Mouse (Mus musculus): ENCODE measurements around the gene Banp.
A peak's percentile ranks its signal among the peaks of the same experiment; 100 is the strongest.

Gene Banp

GRCm38 (mm10) chr8:122018046-122018831 is 68.7 kb downstream of the Banp start:
- no peak for DNase-seq (ENCODE audit: low spot score in 2 of 2)

- DNase-seq (ENCODE audit: low spot score in 2 of 2) = no peak
Measured at GRCm38 (mm10) chr8:122019162-122019561, 69.6 kb downstream of the Banp start.

GRCm38 (mm10) chr8:122020050-122020771 is 70.7 kb downstream of the Banp start:
- DNase-seq (ENCODE audit: low spot score in 2 of 2) = no peak

- no peak for DNase-seq (ENCODE audit: low spot score in 2 of 2)
Measured at GRCm38 (mm10) chr8:122021725-122022124, 72.2 kb downstream of the Banp start.

- DNase-seq (ENCODE audit: low spot score in 2 of 2) = no peak
Measured at GRCm38 (mm10) chr8:122022274-122022673, 72.7 kb downstream of the Banp start.

- no peak for DNase-seq (ENCODE audit: low spot score in 2 of 2)
Measured at GRCm38 (mm10) chr8:122022705-122023104, 73.2 kb downstream of the Banp start.

DNA sequence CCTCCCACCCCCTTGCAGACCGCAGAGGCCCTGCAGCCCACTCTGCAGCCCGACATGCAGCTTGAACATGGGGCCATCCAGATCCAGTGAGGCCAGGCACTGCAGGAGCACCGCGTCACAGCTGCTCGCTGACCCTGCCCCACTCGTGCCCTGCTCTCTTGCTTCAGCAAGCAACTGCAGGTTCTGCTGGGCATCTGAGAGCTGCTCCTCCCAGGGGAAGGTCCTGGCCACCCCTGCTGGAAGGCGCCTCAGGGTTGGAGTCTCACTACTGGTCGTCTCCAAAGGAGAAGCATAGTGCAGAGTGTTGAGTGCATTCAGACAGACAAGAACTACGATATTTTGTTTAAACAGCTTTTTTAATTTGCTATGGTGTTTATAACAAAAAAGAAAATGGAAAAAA is 76.0 kb downstream of the Banp start:
- no peak for DNase-seq (ENCODE audit: low spot score in 2 of 2)

- no peak for DNase-seq (ENCODE audit: low spot score in 2 of 2)
Measured at GRCm38 (mm10) chr8:122028116-122028515, 78.6 kb downstream of the Banp start.

GRCm38 (mm10) chr8:122030965-122031364 is 81.4 kb downstream of the Banp start:
- no peak for DNase-seq (ENCODE audit: low spot score in 2 of 2)

DNA sequence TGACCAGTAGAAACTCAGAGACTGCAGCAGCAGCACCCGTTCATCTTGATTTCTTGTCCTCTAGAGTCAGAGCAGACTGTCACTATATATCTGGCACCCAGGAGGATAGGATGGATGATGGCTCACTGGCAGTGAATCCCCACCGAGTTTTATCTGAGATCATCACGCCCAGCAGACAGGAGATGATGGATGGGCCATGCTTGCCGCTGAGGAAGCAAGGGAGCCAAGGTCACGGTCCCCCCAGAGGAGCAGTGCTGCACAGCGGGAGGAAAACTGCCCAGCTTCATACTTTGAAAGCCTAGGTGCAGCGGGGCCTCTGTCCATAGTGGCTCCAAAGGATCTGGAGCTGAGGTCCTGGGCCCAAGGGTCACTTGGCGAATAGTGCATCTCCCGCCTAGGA is 83.2 kb downstream of the Banp start:
- no peak for DNase-seq (ENCODE audit: low spot score in 2 of 2)

GRCm38 (mm10) chr8:122035543-122035942 is 86.0 kb downstream of the Banp start:
- DNase-seq (ENCODE audit: low spot score in 2 of 2) = no peak

GRCm38 (mm10) chr8:122036325-122036724 is 86.8 kb downstream of the Banp start:
- no peak for DNase-seq (ENCODE audit: low spot score in 2 of 2)

DNA sequence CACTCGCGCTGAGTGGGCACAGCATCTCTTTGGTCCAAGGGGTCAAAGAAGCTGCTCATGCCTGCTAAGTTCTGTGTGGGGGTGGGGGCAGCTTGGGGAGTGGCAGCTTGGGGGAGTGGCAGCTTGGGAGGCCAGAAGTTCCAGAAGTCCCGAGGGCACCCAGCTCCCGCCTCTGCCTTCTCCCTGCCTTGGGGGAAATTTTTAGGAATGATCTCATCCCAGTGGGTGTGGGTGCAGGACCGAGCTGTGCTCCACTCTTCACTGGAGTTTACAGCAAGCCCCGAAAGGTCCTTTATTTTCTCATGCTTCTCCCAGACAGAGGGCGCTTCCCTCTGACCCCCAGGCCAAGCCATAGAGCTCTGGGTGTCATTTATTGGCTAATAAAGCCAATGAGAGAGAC is 87.7 kb downstream of the Banp start:
- DNase-seq (ENCODE audit: low spot score in 2 of 2) = no peak

DNA sequence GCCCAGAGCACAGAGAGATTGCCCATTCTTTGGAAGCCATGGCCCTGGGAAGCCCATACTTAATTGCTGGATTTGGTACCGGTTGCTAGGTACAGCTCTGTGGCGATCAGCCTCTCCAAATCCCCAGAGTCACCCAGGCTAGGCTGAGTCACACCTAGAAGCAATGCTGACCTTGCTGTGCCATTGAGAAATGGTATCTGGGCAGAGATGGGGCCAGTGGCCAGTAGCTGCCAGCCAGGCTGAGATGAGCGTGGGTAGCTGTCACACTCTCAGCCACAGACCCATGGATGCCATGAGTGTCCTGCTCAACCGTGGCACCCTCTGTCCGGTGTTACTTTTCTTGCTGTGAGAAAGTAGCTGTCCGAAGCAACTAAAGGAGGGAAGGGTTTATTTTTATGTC is 88.5 kb downstream of the Banp start:
- no peak for DNase-seq (ENCODE audit: low spot score in 2 of 2)

- DNase-seq (ENCODE audit: low spot score in 2 of 2) = no peak
Measured at GRCm38 (mm10) chr8:122039452-122039851, 89.9 kb downstream of the Banp start.

DNA sequence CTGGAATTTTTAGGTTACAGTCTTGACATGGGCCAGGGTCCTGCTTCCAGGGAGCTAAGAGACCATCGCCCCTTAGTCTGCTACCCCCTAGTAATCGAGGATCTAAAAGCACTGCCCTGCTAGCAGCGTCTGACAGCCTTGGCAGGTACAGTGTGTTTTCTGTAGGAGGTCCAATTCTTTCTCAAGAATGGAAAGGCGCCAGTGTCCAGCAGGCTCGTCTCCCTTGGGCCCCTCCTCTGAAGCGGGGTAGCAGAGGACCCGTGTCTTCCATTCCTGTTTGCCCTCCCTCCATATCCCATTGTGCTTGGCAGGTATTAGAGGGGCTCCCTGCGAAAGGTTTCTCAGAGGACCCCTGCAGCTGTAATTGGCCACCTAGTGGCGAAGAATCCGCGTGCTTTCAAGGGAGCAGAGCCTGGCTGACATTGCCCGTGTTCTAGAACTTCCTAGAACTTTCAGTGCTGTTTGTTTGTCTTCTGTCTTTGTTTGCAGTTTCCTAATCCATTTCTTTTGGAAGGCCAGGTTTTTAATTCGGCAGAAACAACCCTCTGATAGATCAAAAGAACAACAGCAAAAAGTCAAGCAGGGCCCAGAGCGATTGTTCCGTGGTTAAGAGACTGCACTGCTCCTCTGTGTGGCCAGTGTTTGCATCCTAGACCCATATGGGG is 97.8 kb downstream of the Banp start:
- no peak for DNase-seq (ENCODE audit: low spot score in 2 of 2)

DNA sequence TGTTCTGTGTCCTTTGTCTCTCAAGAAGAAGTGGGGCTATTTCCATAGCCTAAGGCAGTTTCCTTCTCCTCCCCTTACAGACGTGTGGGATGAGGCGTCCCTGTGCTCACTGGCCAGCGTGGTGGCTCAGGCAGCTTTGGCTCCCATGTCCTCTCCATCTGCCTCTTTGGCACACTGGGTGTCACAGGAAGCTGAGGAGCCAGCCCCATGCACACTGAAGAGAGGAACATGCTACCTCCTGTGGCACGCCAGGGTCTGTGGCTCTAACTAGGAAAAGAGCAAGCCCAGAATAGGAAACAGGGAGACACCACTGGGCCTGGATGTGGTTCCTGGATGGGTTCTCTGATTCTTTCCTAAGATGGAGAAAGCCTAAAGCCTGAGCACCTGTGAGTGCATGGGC is 99.7 kb downstream of the Banp start:
- DNase-seq (ENCODE audit: low spot score in 2 of 2) = no peak

- DNase-seq (ENCODE audit: low spot score in 2 of 2) = no peak
Measured at GRCm38 (mm10) chr8:122049923-122050322, 100.4 kb downstream of the Banp start.

DNA sequence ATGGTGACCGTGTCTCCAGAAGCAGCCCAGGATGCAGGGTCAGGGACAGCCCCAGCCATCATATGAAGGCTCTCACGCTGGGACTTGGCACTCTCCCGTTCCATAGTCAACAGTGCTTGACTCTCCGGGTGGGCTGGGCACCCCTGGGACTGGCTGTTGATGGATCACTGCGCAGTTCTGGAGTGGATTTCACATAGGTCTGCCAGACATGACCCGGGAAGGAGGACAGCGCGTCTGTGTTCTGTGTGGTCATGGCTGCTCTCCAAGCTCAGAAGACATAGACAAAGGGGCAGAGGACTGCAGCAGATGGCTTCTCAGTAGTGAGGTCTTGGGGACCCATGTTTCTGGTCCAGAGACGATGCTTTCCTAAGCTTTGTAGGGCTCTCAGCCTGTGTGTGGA is 101.1 kb downstream of the Banp start:
- no peak for DNase-seq (ENCODE audit: low spot score in 2 of 2)

DNA sequence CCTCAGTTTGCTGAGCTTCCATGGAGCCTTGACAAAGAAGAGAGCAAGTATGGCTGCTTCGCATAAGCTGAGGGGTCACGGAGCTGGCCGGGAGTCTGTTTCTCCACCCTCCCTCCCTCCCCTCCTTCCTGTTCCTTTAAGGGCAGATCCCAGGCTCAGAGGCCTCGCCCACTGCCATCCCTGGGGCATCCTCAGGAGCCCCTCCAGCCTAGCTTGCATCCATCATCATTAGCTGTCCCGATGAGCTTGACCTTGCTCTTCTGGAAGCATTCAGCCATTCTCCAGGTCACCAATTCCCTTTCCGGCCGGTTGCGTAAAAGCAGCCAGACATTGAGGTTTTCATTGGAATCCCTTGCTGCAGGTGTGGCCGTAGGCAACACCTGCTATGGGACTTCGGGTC is 105.8 kb downstream of the Banp start:
- no peak for DNase-seq (ENCODE audit: low spot score in 2 of 2)

DNA sequence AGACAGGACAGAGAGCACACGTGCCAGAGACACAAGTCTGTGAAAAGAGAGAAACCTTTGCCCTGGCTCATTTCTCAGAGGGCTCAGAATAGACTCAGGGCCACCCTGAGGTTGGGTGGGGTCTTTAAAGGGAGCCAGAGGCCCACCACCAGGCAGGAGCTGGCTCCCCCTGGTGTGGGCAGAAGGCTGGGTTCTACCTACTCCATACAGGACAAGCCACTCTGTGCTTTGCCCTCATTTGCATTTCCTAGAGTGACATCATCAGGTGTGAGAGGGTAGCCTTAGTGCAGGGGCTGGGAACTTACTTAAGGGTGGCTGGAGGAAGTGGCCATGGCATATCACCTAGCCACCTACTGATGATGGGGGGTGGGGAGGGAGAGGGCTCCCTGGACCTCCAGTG is 106.6 kb downstream of the Banp start:
- no peak for DNase-seq (ENCODE audit: low spot score in 2 of 2)

GRCm38 (mm10) chr8:122056882-122057281 is 107.3 kb downstream of the Banp start:
- peak in 1 of 2 experiments; percentile 44 for DNase-seq (ENCODE audit: low spot score in 2 of 2)

- no peak for DNase-seq (ENCODE audit: low spot score in 2 of 2)
Measured at GRCm38 (mm10) chr8:122058510-122058909, 109.0 kb downstream of the Banp start.
